Mouse (Mus musculus): ENCODE measurements around the gene Fbln2. TPM values are rescaled to one million over a fixed set of nuclear protein-coding genes. Genes with fewer than 3 reads are reported as not detected.

Gene Fbln2
- polyA plus RNA-seq, 1 experiment from 2014 or later: 43.8 TPM

DNA sequence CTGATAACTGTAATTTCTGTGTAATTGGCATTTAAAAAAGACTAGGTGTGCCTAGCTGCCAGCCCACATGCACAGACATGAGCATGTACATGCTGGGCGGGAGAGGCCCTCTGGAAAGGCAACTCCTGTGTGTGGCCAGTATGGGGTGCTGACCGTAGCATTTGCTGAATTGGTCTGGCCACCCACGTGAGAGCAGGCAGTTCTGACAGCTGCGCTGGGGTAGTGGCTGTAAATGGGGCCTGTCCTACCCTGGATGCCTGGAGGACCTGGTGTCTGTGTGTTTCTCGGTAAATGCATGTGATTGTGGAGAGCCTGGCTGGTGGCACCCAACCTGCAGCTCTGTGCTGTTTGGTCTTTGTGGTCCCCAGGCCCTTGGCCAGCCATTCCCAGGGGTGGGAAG lies 69.5 kb downstream of the Fbln2 start:
- peaks cover 50% of the 10 kb centered on the region for H3K27me3 ChIP-seq (ENCODE audit: insufficient read depth, low read length)
- WGBS: 49% methylated on average over 5 of the region's 5 CpGs

GRCm38 (mm10) chr6:91283031-91283430 lies 70.8 kb downstream of the Fbln2 start:
- H3K4me3 ChIP-seq (ENCODE audit: low read length): no peak overlapping the region
- H3K9ac ChIP-seq (replicated peaks; ENCODE audit: low read length): no peak overlapping the region
- H3K4me1 ChIP-seq (ENCODE audit: insufficient read depth, low read length): peaks cover 9% of the 10 kb centered on the region; the same call in 1 of the 2 replicates
- no peaks in the 10 kb centered on the region for H3K36me3 ChIP-seq (ENCODE audit: insufficient read depth, low read length)
- WGBS: 66% methylated on average over 7 of the region's 7 CpGs
- H3K4me2 ChIP-seq (replicated peaks; ENCODE audit: low read depth, low read length): no peak overlapping the region
- H3K27me3 ChIP-seq (ENCODE audit: insufficient read depth, low read length): peaks cover 63% of the 10 kb centered on the region
- no peaks in the 10 kb centered on the region for H3K9me3 ChIP-seq (ENCODE audit: low read length)
- ATAC-seq (ENCODE audit: low FRiP score, low TSS enrichment): no peak
- no peak overlapping the region for H3K27ac ChIP-seq (ENCODE audit: low read length)

More for the DNA sequence above, 69.5 kb downstream of the Fbln2 start:
- H3K4me3 ChIP-seq (ENCODE audit: low read length): no peak overlapping the region
- ATAC-seq (ENCODE audit: low FRiP score, low TSS enrichment): no peak
- no peak overlapping the region for H3K9ac ChIP-seq (replicated peaks; ENCODE audit: low read length)
- H3K36me3 ChIP-seq (ENCODE audit: insufficient read depth, low read length): no peaks in the 10 kb centered on the region
- H3K27ac ChIP-seq (ENCODE audit: low read length): no peak overlapping the region
- H3K9me3 ChIP-seq (ENCODE audit: low read length): no peaks in the 10 kb centered on the region
- H3K4me2 ChIP-seq (replicated peaks; ENCODE audit: low read depth, low read length): no peak overlapping the region
- peaks cover 9% of the 10 kb centered on the region; the same call in 1 of the 2 replicates for H3K4me1 ChIP-seq (ENCODE audit: insufficient read depth, low read length)

DNA sequence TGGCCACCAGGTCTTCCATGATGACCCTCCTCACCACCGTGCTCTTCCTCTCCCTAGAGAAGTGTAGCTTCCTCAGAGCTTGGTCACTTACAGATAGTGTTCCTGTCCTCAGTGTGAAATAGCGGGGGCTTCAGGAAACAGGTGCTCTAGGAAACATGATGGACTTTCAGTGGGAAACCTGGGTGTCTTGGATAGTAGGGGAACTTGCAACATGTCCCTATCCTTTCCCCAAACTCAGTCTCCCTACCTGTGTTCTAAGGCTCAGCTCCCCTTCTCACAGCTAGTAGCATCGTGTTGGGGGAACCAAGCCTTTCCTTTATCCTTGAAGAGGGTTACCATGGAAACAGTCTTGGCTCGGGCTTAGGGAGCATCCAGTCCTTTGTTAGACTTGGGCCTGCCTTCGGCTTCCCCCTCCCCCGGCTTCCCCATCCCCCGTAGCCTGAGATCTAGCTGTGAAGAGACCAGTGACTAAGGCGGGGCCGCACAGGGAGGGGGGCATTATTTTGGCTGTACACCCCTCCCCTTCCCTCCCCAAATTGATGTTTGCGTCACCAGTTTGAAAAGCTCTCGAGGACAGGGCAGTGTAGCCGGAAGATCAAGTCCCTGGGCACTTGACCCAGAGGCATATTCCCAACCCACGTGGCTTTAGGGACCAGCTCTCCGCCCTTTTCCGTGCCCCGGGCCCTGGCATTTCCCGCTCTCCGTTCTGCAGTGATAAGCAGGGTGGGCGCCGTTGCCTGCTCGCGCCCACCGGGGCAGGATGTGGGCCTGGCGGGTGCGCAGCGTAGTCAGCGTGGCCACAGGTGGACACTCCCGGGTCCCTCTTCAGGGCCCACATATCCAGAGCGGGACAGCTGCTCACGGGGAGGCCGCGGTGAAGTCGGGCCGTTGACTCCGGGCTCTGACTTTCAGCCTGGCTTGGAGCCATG lies 72.5 kb downstream of the Fbln2 start:
- WGBS: 4% methylated on average over 35 of the region's 35 CpGs
- Histone ChIP-seq H3K4me2 (replicated peaks; ENCODE audit: low read depth, low read length) (peak overlapping the region; percentile 53), H3K27ac (ENCODE audit: low read length) (no peak overlapping the region), H3K36me3 (ENCODE audit: insufficient read depth, low read length) (no peaks in the 10 kb centered on the region), H3K4me1 (ENCODE audit: insufficient read depth, low read length) (peaks cover 9% of the 10 kb centered on the region; the same call in 1 of the 2 replicates), H3K9ac (replicated peaks; ENCODE audit: low read length) (peak overlapping the region; percentile 39), H3K9me3 (ENCODE audit: low read length) (no peaks in the 10 kb centered on the region), H3K4me3 (ENCODE audit: low read length) (peak overlapping the region; percentile 29), H3K27me3 (ENCODE audit: insufficient read depth, low read length) (peaks cover 80% of the 10 kb centered on the region)
- 0 out of 2 replicates have a peak, but pooled peaks have one; percentile 1 for ATAC-seq (ENCODE audit: low FRiP score, low TSS enrichment)

GRCm38 (mm10) chr6:91285450-91285790 lies 73.2 kb downstream of the Fbln2 start:
- Histone ChIP-seq H3K4me3 (ENCODE audit: low read length) (peak overlapping the region; percentile 29), H3K4me1 (ENCODE audit: insufficient read depth, low read length) (peaks cover 9% of the 10 kb centered on the region; the same call in 1 of the 2 replicates), H3K27ac (ENCODE audit: low read length) (no peak overlapping the region), H3K27me3 (ENCODE audit: insufficient read depth, low read length) (peaks cover 80% of the 10 kb centered on the region), H3K4me2 (replicated peaks; ENCODE audit: low read depth, low read length) (peak overlapping the region; percentile 53), H3K36me3 (ENCODE audit: insufficient read depth, low read length) (no peaks in the 10 kb centered on the region), H3K9me3 (ENCODE audit: low read length) (no peaks in the 10 kb centered on the region), H3K9ac (replicated peaks; ENCODE audit: low read length) (peak overlapping the region; percentile 39)
- WGBS: 0% methylated on average over 28 of the region's 28 CpGs
- peak; percentile 72 for ATAC-seq (ENCODE audit: low FRiP score, low TSS enrichment)

GRCm38 (mm10) chr6:91285814-91286545 lies 73.7 kb downstream of the Fbln2 start:
- H3K9ac ChIP-seq (replicated peaks; ENCODE audit: low read length): no peak overlapping the region
- peaks cover 80% of the 10 kb centered on the region for H3K27me3 ChIP-seq (ENCODE audit: insufficient read depth, low read length)
- no peaks in the 10 kb centered on the region for H3K36me3 ChIP-seq (ENCODE audit: insufficient read depth, low read length)
- ATAC-seq (ENCODE audit: low FRiP score, low TSS enrichment): 0 out of 2 replicates have a peak, but pooled peaks have one; percentile 32
- H3K9me3 ChIP-seq (ENCODE audit: low read length): no peaks in the 10 kb centered on the region
- peak overlapping the region; percentile 53 for H3K4me2 ChIP-seq (replicated peaks; ENCODE audit: low read depth, low read length)
- H3K4me3 ChIP-seq (ENCODE audit: low read length): peak overlapping the region; percentile 19
- H3K27ac ChIP-seq (ENCODE audit: low read length): no peak overlapping the region
- H3K4me1 ChIP-seq (ENCODE audit: insufficient read depth, low read length): peaks cover 9% of the 10 kb centered on the region; the same call in 1 of the 2 replicates
- 35% methylated on average over 30 of the region's 30 CpGs for WGBS

DNA sequence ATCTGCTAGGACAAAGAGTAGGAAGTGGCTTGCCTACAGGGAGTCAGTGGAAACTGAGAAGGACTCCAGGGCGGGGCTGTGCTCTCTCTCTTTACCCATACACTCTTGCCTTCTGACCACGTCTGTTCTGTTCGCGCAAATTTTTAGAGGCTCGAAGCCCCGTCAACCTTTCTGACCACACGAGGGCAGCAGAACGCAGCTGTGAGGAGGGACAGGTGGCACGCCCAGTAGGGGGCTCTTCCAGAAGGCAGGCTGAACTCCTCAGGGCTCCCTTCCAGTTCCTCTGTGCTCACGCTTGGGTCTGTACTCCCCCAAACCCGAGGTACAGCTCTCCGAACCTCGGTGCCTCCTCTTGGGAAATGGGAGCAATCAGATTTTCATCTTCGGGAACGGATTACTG lies 74.4 kb downstream of the Fbln2 start:
- H3K4me1 ChIP-seq (ENCODE audit: insufficient read depth, low read length): peaks cover 9% of the 10 kb centered on the region; the same call in 1 of the 2 replicates
- 4% methylated on average over 15 of the region's 15 CpGs for WGBS
- no peaks in the 10 kb centered on the region for H3K9me3 ChIP-seq (ENCODE audit: low read length)
- no peak overlapping the region for H3K9ac ChIP-seq (replicated peaks; ENCODE audit: low read length)
- H3K27me3 ChIP-seq (ENCODE audit: insufficient read depth, low read length): peaks cover 80% of the 10 kb centered on the region
- no peak overlapping the region for H3K4me2 ChIP-seq (replicated peaks; ENCODE audit: low read depth, low read length)
- ATAC-seq (ENCODE audit: low FRiP score, low TSS enrichment): peak; percentile 22; the same call in 1 of the 2 replicates
- H3K27ac ChIP-seq (ENCODE audit: low read length): no peak overlapping the region
- no peak overlapping the region for H3K4me3 ChIP-seq (ENCODE audit: low read length)
- H3K36me3 ChIP-seq (ENCODE audit: insufficient read depth, low read length): no peaks in the 10 kb centered on the region

GRCm38 (mm10) chr6:91287148-91287547 lies 74.9 kb downstream of the Fbln2 start:
- H3K9me3 ChIP-seq (ENCODE audit: low read length): no peaks in the 10 kb centered on the region
- peaks cover 9% of the 10 kb centered on the region; the same call in 1 of the 2 replicates for H3K4me1 ChIP-seq (ENCODE audit: insufficient read depth, low read length)
- H3K9ac ChIP-seq (replicated peaks; ENCODE audit: low read length): no peak overlapping the region
- H3K36me3 ChIP-seq (ENCODE audit: insufficient read depth, low read length): no peaks in the 10 kb centered on the region
- H3K27ac ChIP-seq (ENCODE audit: low read length): no peak overlapping the region
- no peak overlapping the region for H3K4me2 ChIP-seq (replicated peaks; ENCODE audit: low read depth, low read length)
- no peak for ATAC-seq (ENCODE audit: low FRiP score, low TSS enrichment)
- H3K4me3 ChIP-seq (ENCODE audit: low read length): no peak overlapping the region
- peaks cover 75% of the 10 kb centered on the region for H3K27me3 ChIP-seq (ENCODE audit: insufficient read depth, low read length)
- WGBS: 63% methylated on average over 4 of the region's 4 CpGs

DNA sequence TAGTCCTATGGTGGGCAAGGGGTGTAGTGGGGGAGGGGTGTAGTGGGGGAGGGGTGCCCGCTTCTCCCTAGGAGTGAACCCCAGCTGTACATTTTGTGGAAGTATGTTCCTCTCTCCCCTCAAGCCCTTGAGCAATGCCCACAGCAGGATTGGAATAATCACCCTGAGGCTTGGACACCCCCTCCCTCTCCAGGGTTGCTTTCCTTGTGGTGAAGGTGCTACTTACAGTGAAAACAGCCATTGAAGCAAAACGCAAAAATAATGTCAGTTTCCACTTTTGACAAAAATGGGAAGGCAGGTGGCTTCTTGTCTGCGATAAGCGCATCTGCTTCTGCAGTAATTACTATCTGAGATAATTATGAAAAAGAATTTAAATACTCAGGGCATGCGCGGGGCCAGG lies 75.4 kb downstream of the Fbln2 start:
- no peak for ATAC-seq (ENCODE audit: low FRiP score, low TSS enrichment)
- Histone ChIP-seq H3K4me3 (ENCODE audit: low read length) (no peak overlapping the region), H3K36me3 (ENCODE audit: insufficient read depth, low read length) (no peaks in the 10 kb centered on the region), H3K4me2 (replicated peaks; ENCODE audit: low read depth, low read length) (no peak overlapping the region), H3K9ac (replicated peaks; ENCODE audit: low read length) (no peak overlapping the region), H3K27ac (ENCODE audit: low read length) (no peak overlapping the region), H3K27me3 (ENCODE audit: insufficient read depth, low read length) (peaks cover 70% of the 10 kb centered on the region), H3K9me3 (ENCODE audit: low read length) (no peaks in the 10 kb centered on the region), H3K4me1 (ENCODE audit: insufficient read depth, low read length) (peaks cover 9% of the 10 kb centered on the region; the same call in 1 of the 2 replicates)
- WGBS: 82% methylated on average over 6 of the region's 6 CpGs

DNA sequence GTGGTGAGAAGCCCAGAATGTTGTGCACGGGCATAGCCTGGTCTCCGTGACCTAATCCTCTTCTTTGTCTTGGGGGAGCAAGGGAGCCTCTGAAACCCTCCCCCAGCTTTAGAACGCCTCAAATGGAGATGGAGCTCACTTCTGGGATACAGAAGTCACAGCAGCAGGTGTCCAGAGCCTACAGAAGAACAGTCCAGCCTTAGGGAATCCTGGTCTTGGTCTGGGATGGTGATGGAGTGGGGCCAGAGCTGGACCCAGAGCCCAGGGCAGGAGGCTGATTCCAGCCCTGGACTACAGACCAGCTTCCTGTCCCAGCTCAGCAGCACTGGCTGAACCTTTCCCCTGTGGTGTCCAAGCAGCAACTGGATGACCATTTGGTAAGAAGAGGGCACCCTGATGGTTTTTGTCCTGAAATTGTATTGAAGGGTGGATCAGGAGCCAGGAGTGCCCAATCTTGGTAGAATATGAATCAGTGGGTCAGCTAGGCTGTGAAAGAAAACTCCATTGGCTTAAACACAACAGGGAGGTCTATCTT lies 76.1 kb downstream of the Fbln2 start:
- Histone ChIP-seq H3K9ac (replicated peaks; ENCODE audit: low read length) (no peak overlapping the region), H3K27me3 (ENCODE audit: insufficient read depth, low read length) (peaks cover 63% of the 10 kb centered on the region), H3K9me3 (ENCODE audit: low read length) (no peaks in the 10 kb centered on the region), H3K4me3 (ENCODE audit: low read length) (no peak overlapping the region), H3K27ac (ENCODE audit: low read length) (no peak overlapping the region), H3K4me2 (replicated peaks; ENCODE audit: low read depth, low read length) (no peak overlapping the region), H3K36me3 (ENCODE audit: insufficient read depth, low read length) (no peaks in the 10 kb centered on the region), H3K4me1 (ENCODE audit: insufficient read depth, low read length) (peaks cover 9% of the 10 kb centered on the region; the same call in 1 of the 2 replicates)
- WGBS: 73% methylated on average over 3 of the region's 3 CpGs
- ATAC-seq (ENCODE audit: low FRiP score, low TSS enrichment): no peak

Data from kidney, embryonic 16.5 days (tissue).